Mouse (Mus musculus) cerebellum, adult 9-10 months (tissue): ENCODE measurements around the gene Erc2.

Source experiments
- DNase-seq: peaks from one replicate; pipeline ENCODE4 v3.0.0; 2022

Gene Erc2

GRCm38 (mm10) chr14:28399897-28400296, 777.7 kb downstream of the Erc2 start:
- no peak for DNase-seq

- DNase-seq, result no peak
These were observed 783.1 kb downstream of the Erc2 start for GRCm38 (mm10) chr14:28405277-28405840.

GRCm38 (mm10) chr14:28409390-28409789, 787.2 kb downstream of the Erc2 start:
- DNase-seq, result no peak

GRCm38 (mm10) chr14:28409796-28410347, 787.6 kb downstream of the Erc2 start:
- DNase-seq, result no peak

GRCm38 (mm10) chr14:28410789-28411225, 788.6 kb downstream of the Erc2 start:
- DNase-seq, result no peak

GRCm38 (mm10) chr14:28412252-28412995, 790.2 kb downstream of the Erc2 start:
- DNase-seq, result no peak

- no peak for DNase-seq
These were observed 791.3 kb downstream of the Erc2 start for GRCm38 (mm10) chr14:28413516-28413915.

GRCm38 (mm10) chr14:28417019-28417418, 794.8 kb downstream of the Erc2 start:
- DNase-seq, result no peak

GRCm38 (mm10) chr14:28418497-28418896, 796.3 kb downstream of the Erc2 start:
- DNase-seq, result no peak

- DNase-seq, result no peak
These were observed 797.0 kb downstream of the Erc2 start for GRCm38 (mm10) chr14:28419188-28419587.

- no peak for DNase-seq
These were observed 798.4 kb downstream of the Erc2 start for GRCm38 (mm10) chr14:28420596-28420995.

- no peak for DNase-seq
These were observed 804.4 kb downstream of the Erc2 start for GRCm38 (mm10) chr14:28426610-28427009.

- no peak for DNase-seq
These were observed 809.6 kb downstream of the Erc2 start for GRCm38 (mm10) chr14:28431703-28432309.

- DNase-seq, result no peak
These were observed 812.8 kb downstream of the Erc2 start for GRCm38 (mm10) chr14:28434996-28435395.

- no peak for DNase-seq
These were observed 816.9 kb downstream of the Erc2 start for GRCm38 (mm10) chr14:28439171-28439570.

- no peak for DNase-seq
These were observed 819.2 kb downstream of the Erc2 start for GRCm38 (mm10) chr14:28441240-28441967.

- DNase-seq, result no peak
These were observed 821.2 kb downstream of the Erc2 start for GRCm38 (mm10) chr14:28443254-28443944.

GRCm38 (mm10) chr14:28445737-28446136, 823.5 kb downstream of the Erc2 start:
- no peak for DNase-seq

GRCm38 (mm10) chr14:28451771-28452170, 829.5 kb downstream of the Erc2 start:
- no peak for DNase-seq

GRCm38 (mm10) chr14:28456372-28457076, 834.3 kb downstream of the Erc2 start:
- no peak for DNase-seq

GRCm38 (mm10) chr14:28457428-28457827, 835.2 kb downstream of the Erc2 start:
- DNase-seq, result no peak

GRCm38 (mm10) chr14:28467956-28468355, 845.7 kb downstream of the Erc2 start:
- no peak for DNase-seq
